Mouse (Mus musculus) bone marrow, adult 2 months (tissue): ENCODE measurements around the gene Il12rb1. TPM values are rescaled to one million over a fixed set of nuclear protein-coding genes. Genes with fewer than 3 reads are reported as not detected.
"Not testable (repeated sequence)": the region's sequence is repeated elsewhere in the genome, so short reads cannot be mapped to it uniquely, and the experiment has no call there.

Experiments used
- H3K27ac ChIP-seq: fragments of 200-500 bp; 2 replicates; pipeline ENCODE4 v1.5.1; 2012; ENCODE audit warnings: low read depth, mild to moderate bottlenecking, control low read depth, inconsistent platforms, low read length; ENCODE audit not compliant: control insufficient read depth, poor library complexity, insufficient read depth
- H3K4me1 ChIP-seq: fragments of 200-500 bp; 2 replicates; pipeline ENCODE4 v1.6.1; 2011; ENCODE audit warnings: low read length; ENCODE audit not compliant: control insufficient read depth, insufficient read depth
- H3K4me3 ChIP-seq: fragments of 200-500 bp; replicated peaks from 2 replicates; pipeline ENCODE3; 2011; ENCODE audit warnings: mild to moderate bottlenecking, low read depth, low read length, control low read depth; ENCODE audit not compliant: control insufficient read depth
- CTCF ChIP-seq: fragments of 200-500 bp; IDR thresholded peaks from 2 replicates; pipeline ENCODE4 v1.5.1; 2011; ENCODE audit warnings: low read length, control low read depth; ENCODE audit not compliant: control insufficient read depth, insufficient read depth
- POLR2A ChIP-seq: fragments of 200-500 bp; IDR thresholded peaks from 2 replicates; pipeline ENCODE4 v1.6.1; 2011; ENCODE audit warnings: low read depth, mild to moderate bottlenecking, control low read depth, low read length, borderline replicate concordance; ENCODE audit not compliant: control insufficient read depth
- WGBS: fragments of 180-500 bp; shearing (Covaris S2); methylation state at CpG from one replicate; pipeline ENCODE4 v1.1.7; 2018; 5-methylcytosine and 5-hydroxymethylcytosine counted together
- polyA plus RNA-seq: library from polyadenylated mRNA; stranded (reverse); fragments of >200 nt; gene quantifications from 2 replicates; pipeline ENCODE4 v1.2.4, GENCODE M21; 2011; ENCODE audit warnings: low replicate concordance; ENCODE audit not compliant: missing spikeins, insufficient read depth, insufficient read length

Gene Il12rb1
- polyA plus RNA-seq, 1 experiment = 1.9 TPM

DNA sequence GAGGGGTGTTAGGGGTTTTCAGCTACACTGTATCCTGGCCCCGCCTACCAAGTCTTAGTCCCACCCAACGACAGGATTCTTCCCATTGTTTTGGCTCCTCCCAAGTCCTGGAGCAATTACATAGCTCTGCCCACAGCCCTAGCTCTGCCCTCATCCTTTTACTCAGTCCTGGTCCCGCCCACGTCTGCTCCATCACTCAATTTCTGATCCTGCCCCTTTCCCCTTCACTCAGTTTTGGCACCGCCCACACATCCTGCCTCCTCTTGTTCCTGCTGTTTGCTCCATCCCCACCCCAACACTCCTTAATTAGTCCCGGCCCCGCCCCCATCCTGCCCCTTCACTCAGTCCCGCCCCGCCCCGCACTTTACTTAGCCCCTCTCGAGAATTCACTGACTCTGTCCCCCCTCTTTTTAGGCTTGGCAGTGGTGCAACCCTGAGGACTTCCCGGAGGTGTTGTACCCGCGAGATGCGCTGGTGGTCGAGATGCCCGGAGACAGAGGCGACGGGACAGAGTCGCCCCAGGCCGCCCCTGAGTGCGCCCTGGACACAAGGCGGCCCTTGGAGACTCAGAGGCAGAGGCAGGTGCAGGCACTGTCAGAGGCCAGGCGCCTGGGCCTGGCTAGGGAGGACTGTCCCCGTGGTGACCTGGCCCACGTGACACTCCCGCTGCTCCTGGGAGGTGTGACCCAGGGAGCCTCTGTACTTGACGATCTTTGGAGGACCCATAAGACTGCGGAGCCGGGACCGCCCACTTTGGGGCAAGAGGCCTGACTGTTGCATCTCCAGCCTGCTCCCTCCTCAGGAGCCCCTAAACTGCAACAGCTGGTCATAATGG, 12.1 kb downstream of the Il12rb1 start:
- Histone ChIP-seq H3K4me3 (no peak overlapping the region), H3K27ac (no peak overlapping the region), H3K4me1 (no peaks in the 10 kb centered on the region)
- WGBS = 76% methylated on average over 31 of the region's 31 CpGs
- no peak for TF ChIP-seq POLR2A
- no peak for TF ChIP-seq CTCF

DNA sequence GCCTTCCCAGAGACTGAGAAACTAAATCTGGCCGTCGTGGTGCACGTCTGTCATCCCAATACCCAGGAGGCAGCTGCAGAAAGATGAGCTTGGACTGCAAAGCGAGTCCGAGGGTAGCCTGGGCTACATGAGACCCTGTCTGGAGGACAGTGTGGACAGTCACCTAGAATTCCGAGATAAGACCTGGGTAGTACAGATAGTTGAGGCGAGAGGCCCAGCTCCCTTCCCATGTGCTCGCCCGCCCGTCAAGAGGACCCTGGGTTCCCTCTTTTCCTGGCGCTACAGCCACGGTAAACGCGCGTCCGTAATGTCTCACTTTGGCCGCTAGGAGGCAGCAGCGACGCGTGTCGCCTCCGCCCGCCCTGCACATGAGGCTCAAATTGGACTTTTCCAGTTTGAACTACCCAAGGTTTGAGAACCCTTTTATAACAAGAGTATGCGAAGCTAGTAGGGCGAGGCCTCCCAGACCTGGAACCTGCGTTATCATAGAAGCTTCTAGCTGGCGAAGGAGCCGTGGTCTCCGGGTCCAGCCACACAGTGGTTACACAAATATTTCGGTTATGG, 13.2 kb downstream of the Il12rb1 start:
- no peaks in the 10 kb centered on the region for H3K4me1 ChIP-seq
- H3K27ac ChIP-seq = no peak overlapping the region
- no peak overlapping the region for H3K4me3 ChIP-seq
- 20% methylated on average over 30 of the region's 30 CpGs for WGBS
- TF ChIP-seq CTCF (peak; percentile 97), POLR2A (0 out of 2 replicates have a peak, but pooled peaks have one; percentile 15)

DNA sequence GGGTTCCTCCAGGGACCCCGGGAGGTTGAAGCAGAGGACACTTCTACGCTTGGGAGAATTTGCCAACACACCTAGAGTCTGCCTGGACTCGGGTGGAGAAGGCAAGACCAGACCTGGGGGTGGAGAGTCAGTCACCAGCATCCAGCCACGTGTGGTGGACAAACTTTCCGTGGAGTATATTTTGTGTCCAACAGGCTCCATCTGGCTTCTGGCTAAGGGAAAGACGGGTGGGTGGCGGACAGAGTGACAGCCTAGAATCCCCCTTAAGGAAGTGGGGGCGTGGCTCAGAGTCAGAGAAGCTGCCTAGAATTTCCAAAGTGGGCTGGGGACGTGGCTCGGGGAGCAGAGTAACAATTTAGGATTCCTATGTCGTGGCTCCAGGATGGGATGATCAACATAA, 13.7 kb downstream of the Il12rb1 start:
- Histone ChIP-seq H3K4me1 (no peaks in the 10 kb centered on the region), H3K4me3 (no peak overlapping the region), H3K27ac (no peak overlapping the region)
- WGBS = 52% methylated on average over 11 of the region's 11 CpGs
- TF ChIP-seq POLR2A (no peak), CTCF (no peak)

DNA sequence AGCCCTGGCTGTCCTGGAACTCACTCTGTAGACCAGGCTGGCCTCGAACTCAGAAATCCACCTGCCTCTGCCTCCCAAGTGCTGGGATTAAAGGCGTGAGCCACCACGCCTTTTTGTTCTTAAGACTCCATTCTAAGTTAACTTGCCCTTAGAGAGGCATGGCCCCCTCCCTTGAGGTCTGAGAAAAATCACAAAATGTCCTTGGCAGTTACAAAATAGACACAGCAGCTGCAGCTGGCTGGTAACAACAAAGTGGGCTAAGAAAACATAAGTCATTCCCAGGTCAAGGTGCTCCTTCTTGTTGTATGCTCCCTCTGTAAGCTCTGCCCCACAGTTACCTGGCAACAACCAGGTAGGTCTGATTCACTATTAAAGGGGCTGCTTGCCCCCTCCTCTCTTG, 14.3 kb downstream of the Il12rb1 start:
- H3K4me3 ChIP-seq, H3K27ac ChIP-seq, H3K4me1 ChIP-seq: not testable (repeated sequence)
- 84% methylated on average over 3 of the region's 3 CpGs for WGBS

DNA sequence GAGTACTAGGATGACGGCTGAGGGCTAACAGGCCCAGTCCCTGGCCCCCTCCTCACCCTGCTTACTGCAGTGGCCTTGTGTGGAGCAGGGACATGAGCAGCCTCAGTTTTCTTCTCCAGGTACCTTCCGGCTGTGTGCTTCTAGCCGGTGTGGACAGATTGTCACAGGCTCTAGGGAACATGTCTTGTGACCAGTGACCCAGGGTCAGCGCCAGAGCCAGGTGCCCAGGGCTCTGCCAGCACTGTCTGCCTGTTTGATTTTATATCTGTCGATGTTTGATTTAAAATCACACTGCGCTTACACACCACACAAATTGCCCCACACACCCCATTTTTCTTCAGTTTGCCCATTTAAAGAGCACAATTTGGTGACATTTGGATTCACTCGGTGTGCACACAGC, 15.6 kb downstream of the Il12rb1 start:
- no peak overlapping the region for H3K4me3 ChIP-seq
- no peak overlapping the region for H3K27ac ChIP-seq
- TF ChIP-seq POLR2A (no peak), CTCF (no peak)
- H3K4me1 ChIP-seq = no peaks in the 10 kb centered on the region
- WGBS = 86% methylated on average over 7 of the region's 7 CpGs

DNA sequence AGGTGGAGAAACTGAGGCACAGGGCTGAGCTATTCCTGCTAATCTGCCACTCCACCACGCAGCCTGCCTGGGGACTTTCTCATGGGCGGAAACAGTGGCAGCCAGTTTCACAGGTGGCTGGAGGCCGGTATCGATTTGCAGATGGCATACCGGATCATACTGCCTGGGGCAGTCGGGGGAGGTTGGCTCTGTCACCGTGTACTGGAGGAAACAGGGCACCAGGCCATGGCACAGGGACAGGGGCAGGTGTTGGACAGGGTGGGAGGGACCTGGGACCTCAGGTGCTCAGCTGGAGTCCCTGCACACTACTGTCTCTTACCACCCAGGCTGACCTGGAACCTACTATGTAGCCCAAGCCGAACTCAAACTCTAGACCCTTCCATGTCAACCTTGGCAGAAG, 17.6 kb downstream of the Il12rb1 start:
- Histone ChIP-seq H3K4me3 (no peak overlapping the region), H3K4me1 (no peaks in the 10 kb centered on the region), H3K27ac (no peak overlapping the region)
- 79% methylated on average over 8 of the region's 8 CpGs for WGBS
- no peak for TF ChIP-seq CTCF
- no peak for TF ChIP-seq POLR2A

DNA sequence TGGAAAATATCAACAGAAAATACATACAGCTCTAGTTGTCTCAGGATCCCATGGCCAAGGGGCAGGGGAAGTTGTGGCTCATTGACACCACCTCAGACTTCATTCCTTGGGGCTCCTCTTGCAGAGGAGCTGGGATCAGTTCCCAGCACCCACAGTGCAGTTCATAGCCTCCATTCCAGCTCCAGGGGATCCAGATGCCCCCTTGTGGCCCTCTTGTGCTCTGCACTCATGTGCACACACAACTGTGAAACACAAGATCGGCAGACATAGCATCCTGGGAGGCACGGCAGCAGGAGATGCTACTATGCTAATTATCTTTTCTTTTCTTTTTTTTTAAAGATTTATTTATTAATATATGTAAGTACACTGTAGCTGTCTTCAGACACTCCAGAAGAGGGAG, 18.8 kb downstream of the Il12rb1 start:
- Histone ChIP-seq H3K4me3 (no peak overlapping the region), H3K4me1 (no peaks in the 10 kb centered on the region), H3K27ac (no peak overlapping the region)
- TF ChIP-seq POLR2A (no peak), CTCF (peak; percentile 30; the same call in 1 of the 2 replicates)
- 95% methylated on average over 2 of the region's 2 CpGs for WGBS

DNA sequence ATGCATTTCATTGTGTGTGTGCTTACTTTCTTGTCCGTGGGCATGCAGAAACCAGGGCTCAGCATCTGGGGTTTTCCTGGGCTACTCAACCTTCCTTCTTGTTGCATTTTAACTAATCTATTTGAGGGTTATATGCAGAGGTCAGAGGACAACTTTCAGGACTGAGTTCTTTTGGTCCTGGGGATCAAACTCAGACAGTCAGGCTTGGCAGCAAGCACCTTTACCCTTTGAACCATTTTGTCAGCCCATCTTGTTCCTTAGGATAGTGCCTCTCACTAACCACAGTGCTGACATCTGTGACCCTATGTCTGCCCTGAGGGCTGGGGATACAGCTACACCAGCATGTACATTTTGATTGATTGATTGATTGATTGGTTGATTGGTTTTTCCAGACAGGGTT, 19.5 kb downstream of the Il12rb1 start:
- Histone ChIP-seq H3K4me1 (no peaks in the 10 kb centered on the region), H3K27ac (no peak overlapping the region), H3K4me3 (no peak overlapping the region)
- WGBS = 79% methylated on average over 1 of the region's 1 CpGs
- TF ChIP-seq POLR2A = no peak
- no peak for TF ChIP-seq CTCF

DNA sequence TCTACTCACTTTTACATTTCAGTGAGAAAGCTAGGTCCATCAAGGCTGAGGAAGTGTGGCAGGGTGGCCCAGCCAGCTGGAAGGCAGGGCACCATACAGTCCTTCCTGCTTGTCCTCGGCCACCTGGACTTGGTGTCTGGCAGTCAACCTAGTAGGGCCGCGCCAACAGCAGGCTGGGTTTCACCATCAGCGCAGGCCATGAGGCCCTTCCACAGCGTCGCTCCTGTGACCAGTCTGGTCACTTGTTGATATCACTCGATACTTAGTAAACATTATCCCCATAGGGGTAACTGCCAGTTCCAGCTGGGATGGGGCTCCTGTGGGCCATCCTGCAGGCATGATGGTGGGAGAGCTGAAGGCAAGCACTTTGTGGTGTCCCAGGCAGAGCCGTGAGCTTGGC, 23.3 kb downstream of the Il12rb1 start:
- no peak for TF ChIP-seq CTCF
- no peak for TF ChIP-seq POLR2A
- Histone ChIP-seq H3K4me3 (no peak overlapping the region), H3K27ac (no peak overlapping the region), H3K4me1 (no peaks in the 10 kb centered on the region)
- WGBS = 88% methylated on average over 8 of the region's 8 CpGs
